Mouse (Mus musculus) spleen, postnatal 0 days (tissue): ENCODE results near the gene Lrrc41. TPM values are rescaled to one million over a fixed set of nuclear protein-coding genes. Genes with fewer than 3 reads are reported as not detected.

Experiments used
- polyA plus RNA-seq: library from polyadenylated mRNA; unstranded; fragments of >200 nt; fragmentation: Nextera tagmentation; extraction: Ambion mirVana; gene quantifications from 2 replicates; pipeline ENCODE4 v1.2.1, GENCODE M21; 2015

Gene Lrrc41
- polyA plus RNA-seq: 23.9 and 24.7 TPM in 2 replicates

GRCm38 (mm10) chr4:116074861-116075620 lies at the start of gene Lrrc41, which contains the start of gene Uqcrh:
Gene Lrrc41 (plus strand): TSS chr4:116075269.
Gene Uqcrh (minus strand): TSS chr4:116075071.

DNA sequence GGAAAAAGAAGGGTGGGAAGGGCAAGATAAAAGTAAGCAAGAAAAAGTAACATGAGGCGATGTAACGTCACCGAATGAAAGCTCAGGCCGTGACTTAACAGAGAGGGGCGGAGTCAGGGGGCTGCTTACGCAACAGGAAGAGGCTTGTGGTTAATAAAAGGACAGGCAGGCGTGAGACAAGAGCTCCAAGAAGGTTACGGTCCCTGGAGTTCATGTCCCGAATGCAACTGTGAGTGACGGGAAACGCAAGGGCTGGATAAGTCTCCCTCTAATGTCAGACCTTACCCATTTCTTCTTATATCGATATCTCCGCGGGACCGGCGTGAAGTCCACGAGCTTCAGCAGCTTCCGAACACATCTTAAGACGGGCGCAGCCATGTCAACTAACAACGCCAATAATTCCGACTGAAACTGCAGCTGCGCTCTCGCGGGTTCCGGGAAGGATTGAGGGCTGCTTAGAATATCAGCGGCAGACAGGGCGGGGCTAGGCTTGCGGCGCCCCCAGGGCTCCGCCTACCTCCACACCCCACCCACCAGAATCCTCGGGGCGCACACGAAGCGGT lies 21.6 kb upstream of the Lrrc41 start, which contains the start of gene Nsun4:
Nsun4 (minus strand) TSS at position 478 of the 563 bp plus-strand sequence.

GRCm38 (mm10) chr4:116123602-116124519 lies 48.8 kb downstream of the Lrrc41 start, which contains the start of the genes Rad54l and Pomgnt1:
Gene Rad54l (minus strand): TSS chr4:116123690.
Gene Pomgnt1 (plus strand): TSS chr4:116123840.

Other genes starting within 250 kb of the Lrrc41 start
- 8.6 and 12.5 TPM in 2 replicates for gene Mob3c, start 247.2 kb upstream of the Lrrc41 start, polyA plus RNA-seq
- 32.7 TPM in 2 replicates for gene Mknk1, start 236.1 kb upstream of the Lrrc41 start, polyA plus RNA-seq
- not detected in 2 replicates for gene Kncn, start 190.9 kb upstream of the Lrrc41 start, polyA plus RNA-seq
- not detected in 2 replicates for gene 6430628N08Rik, start 184.6 kb upstream of the Lrrc41 start, polyA plus RNA-seq
- gene Dmbx1, start 135.3 kb upstream of the Lrrc41 start, polyA plus RNA-seq: not detected in 2 replicates
- gene Faah, start 57.3 kb upstream of the Lrrc41 start, polyA plus RNA-seq: 0.67 and 1.1 TPM in 2 replicates
- 8.8 and 10.2 TPM in 2 replicates for gene Nsun4, start 21.4 kb upstream of the Lrrc41 start, polyA plus RNA-seq
- 440 and 452 TPM in 2 replicates for gene Uqcrh, start 198 bp upstream of the Lrrc41 start, polyA plus RNA-seq
- gene Rad54l, start 48.4 kb downstream of the Lrrc41 start, polyA plus RNA-seq: 34.5 and 37.3 TPM in 2 replicates
- 14.7 and 15.3 TPM in 2 replicates for gene Pomgnt1, start 48.6 kb downstream of the Lrrc41 start, polyA plus RNA-seq
- gene Lurap1, start 76.1 kb downstream of the Lrrc41 start, polyA plus RNA-seq: 0.41 and 0.53 TPM in 2 replicates
- 0.08 and 0.14 TPM in 2 replicates for gene Tspan1, start 92.3 kb downstream of the Lrrc41 start, polyA plus RNA-seq
- not detected in 2 replicates for gene 1700042G07Rik, start 98.1 kb downstream of the Lrrc41 start, polyA plus RNA-seq
- gene Gm49337, start 98.1 kb downstream of the Lrrc41 start, polyA plus RNA-seq: not detected in 2 replicates
- 2.0 and 3.2 TPM in 2 replicates for gene Pik3r3, start 146.3 kb downstream of the Lrrc41 start, polyA plus RNA-seq